Mouse (Mus musculus): ENCODE measurements around the gene Atp2c1. TPM values are rescaled to one million over a fixed set of nuclear protein-coding genes. Genes with fewer than 3 reads are reported as not detected.

Atp2c1 gene
- polyA plus RNA-seq, 1 experiment from 2014 or later, result 47.9 TPM

DNA sequence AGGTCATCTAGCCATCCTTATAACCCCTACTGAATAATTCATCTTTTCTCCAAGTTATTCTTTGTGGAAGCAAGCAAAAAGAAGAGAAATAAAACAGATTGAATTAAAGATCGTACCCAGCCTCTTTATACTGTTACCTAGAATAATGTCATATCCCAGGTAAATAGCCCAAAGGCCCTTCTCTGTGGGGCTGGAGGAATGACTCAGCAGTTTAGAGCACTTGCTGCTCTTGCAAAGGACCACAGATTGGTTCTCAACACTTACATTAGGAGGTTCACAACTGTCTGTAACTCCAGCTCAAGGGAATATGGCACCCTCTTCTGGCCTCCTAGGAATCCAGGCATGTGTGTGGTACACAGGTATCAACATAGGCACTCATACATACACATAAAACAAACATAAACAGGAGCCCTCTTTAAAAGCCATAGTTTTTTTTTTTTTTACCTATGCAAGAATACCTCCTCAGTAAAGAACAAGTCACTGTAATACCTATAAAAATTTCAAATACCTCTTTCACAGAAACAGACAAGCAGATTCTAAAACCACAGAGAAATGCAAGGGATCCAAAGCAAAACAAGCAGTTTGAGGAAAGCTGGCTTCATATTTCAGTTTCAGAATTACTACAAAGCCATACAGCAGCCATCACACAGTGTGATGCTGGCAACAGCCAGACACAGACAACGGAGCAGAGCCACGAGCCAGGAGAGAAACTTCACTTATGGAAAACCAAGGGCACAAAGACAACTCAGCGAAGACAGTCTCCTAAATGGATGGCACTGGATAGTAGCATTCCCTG, 44.2 kb downstream of the Atp2c1 start:
- 92% methylated on average over 4 of the region's 4 CpGs for WGBS
- no peak overlapping the region for H3K4me3 ChIP-seq
- H3K4me1 ChIP-seq (replicated peaks), result no peaks in the 10 kb centered on the region
- no peaks in the 10 kb centered on the region for H3K9me3 ChIP-seq
- no peak for DNase-seq (ENCODE audit: low spot score)
- no peaks in the 10 kb centered on the region for H3K27me3 ChIP-seq (ENCODE audit: insufficient read depth, poor library complexity, severe bottlenecking)
- H3K36me3 ChIP-seq, result 0 out of 2 replicates have a peak, but pooled peaks cover 3% of the 10 kb centered on the region
- no peak overlapping the region for H3K27ac ChIP-seq

- Histone ChIP-seq H3K4me1 (replicated peaks) (no peaks in the 10 kb centered on the region), H3K27me3 (ENCODE audit: insufficient read depth, poor library complexity, severe bottlenecking) (no peaks in the 10 kb centered on the region), H3K27ac (no peak overlapping the region), H3K9me3 (no peaks in the 10 kb centered on the region), H3K36me3 (0 out of 2 replicates have a peak, but pooled peaks cover 3% of the 10 kb centered on the region), H3K4me3 (no peak overlapping the region)
- 86% methylated on average over 4 of the region's 4 CpGs for WGBS
- no peak for DNase-seq (ENCODE audit: low spot score)
Measured at GRCm38 (mm10) chr9:105482070-105482469, 45.0 kb downstream of the Atp2c1 start.

DNA sequence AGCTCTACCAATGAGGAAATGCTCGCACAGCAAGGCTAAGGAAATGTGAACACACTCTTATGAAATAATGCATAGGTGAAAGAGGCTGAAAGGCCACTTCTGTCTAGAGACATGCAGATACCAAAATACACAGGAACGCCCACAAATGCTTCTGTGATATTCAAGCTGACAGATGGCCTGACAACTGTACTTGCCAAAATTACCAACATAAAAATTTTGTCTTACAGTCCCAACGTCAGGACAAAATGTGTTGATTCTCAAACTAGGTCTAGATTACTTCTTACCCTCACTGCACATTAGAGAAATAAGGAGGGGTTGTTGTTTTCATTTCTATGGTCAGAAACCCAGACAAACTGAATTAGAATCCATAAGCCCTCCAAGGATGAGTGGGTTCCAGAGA, 51.0 kb downstream of the Atp2c1 start:
- Histone ChIP-seq H3K27ac (no peak overlapping the region), H3K27me3 (ENCODE audit: insufficient read depth, poor library complexity, severe bottlenecking) (no peaks in the 10 kb centered on the region), H3K4me3 (no peak overlapping the region), H3K4me1 (replicated peaks) (no peaks in the 10 kb centered on the region), H3K36me3 (peaks cover 5% of the 10 kb centered on the region; the same call in 1 of the 2 replicates), H3K9me3 (no peaks in the 10 kb centered on the region)
- DNase-seq (ENCODE audit: low spot score), result no peak
- 88% methylated on average over 3 of the region's 3 CpGs for WGBS

DNA sequence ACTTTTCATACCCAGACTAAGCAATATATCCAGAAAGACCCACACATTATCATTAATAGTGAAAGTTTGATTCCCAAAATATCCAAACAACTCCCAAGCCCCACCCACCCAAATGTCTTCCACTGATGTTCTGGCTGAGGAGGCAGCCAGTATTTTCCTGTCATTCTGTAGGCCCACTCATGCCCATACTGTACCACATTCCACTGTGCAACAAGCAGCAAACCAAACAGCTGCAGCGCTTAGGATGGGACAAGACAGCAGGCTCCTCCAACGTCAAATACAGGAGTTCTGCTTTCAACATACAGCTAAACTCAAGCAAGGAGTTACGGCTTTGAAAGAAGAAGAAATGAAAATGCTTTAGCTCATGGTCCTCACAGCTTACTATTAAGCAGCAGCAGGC, 52.2 kb downstream of the Atp2c1 start:
- H3K4me3 ChIP-seq, result no peak overlapping the region
- peaks cover 6% of the 10 kb centered on the region for H3K36me3 ChIP-seq
- no peak for DNase-seq (ENCODE audit: low spot score)
- H3K27me3 ChIP-seq (ENCODE audit: insufficient read depth, poor library complexity, severe bottlenecking), result no peaks in the 10 kb centered on the region
- H3K9me3 ChIP-seq, result no peaks in the 10 kb centered on the region
- no peak overlapping the region for H3K27ac ChIP-seq
- no peaks in the 10 kb centered on the region for H3K4me1 ChIP-seq (replicated peaks)
- 91% methylated on average over 3 of the region's 3 CpGs for WGBS

DNA sequence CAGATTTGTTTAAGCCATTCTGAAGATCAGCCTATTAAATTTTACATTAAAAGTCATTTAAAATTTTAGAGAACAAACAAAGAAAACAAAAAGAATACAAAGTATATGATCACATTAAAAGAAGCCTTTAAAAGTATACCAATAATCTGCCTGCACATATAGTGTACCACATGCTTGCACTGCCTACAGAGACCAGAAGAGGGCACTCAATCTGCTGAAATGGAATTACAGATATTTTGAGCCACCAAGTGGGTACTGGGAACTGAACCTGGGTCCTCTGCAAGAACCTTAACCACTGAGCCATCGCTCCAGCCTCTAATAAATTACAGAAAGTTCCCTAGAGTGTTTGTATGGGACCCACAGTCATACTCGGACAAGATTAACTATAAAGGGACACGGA, 59.3 kb downstream of the Atp2c1 start:
- Histone ChIP-seq H3K36me3 (peaks cover 47% of the 10 kb centered on the region), H3K4me1 (replicated peaks) (no peaks in the 10 kb centered on the region), H3K4me3 (no peak overlapping the region), H3K27me3 (ENCODE audit: insufficient read depth, poor library complexity, severe bottlenecking) (no peaks in the 10 kb centered on the region), H3K27ac (no peak overlapping the region), H3K9me3 (peaks cover 10% of the 10 kb centered on the region)
- WGBS, result 96% methylated on average over 3 of the region's 3 CpGs
- DNase-seq (ENCODE audit: low spot score), result no peak

DNA sequence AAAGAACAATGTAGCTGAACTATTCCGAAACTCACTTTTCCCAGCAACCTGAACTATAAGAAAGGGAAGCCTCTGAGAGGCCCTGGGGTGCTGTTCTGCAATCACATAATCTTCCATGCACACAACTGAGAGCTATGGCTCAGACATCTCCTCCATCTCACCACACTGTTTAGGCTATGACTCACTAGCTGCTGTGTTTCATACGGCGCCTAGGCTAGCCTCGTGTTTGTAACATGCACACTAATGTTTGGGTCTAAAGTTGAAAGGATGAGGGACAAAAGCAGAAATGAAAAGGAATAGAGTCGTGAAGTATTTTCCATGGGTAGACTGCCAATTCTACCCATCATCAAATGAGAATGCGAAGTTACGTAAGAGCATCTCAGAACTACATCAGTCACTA, 65.6 kb downstream of the Atp2c1 start:
- WGBS, result 98% methylated on average over 7 of the region's 7 CpGs

DNA sequence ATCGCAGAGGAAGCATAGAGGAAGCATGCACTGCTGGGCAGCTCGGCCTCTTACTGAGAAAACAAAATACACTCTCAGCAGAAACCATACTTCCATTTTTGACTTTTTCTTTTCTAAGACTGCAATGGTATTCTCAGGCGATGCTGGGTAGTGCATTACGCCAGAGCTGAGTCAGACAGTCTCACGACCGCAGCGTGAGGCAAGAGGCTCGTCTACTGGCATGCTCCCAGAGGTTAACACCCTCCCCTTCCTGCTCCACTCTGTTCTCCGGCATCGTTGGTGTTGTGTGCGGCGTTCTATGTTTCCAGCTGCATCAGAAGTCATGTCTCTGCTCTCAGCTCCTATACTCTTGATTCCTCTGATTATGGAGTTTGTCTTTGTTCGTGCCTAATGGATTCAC, 68.1 kb downstream of the Atp2c1 start:
- H3K4me1 ChIP-seq (replicated peaks), result no peaks in the 10 kb centered on the region
- WGBS, result 93% methylated on average over 13 of the region's 13 CpGs
- H3K27me3 ChIP-seq (ENCODE audit: insufficient read depth, poor library complexity, severe bottlenecking), result no peaks in the 10 kb centered on the region
- no peak for DNase-seq (ENCODE audit: low spot score)
- H3K4me3 ChIP-seq, result no peak overlapping the region
- no peaks in the 10 kb centered on the region for H3K9me3 ChIP-seq
- H3K27ac ChIP-seq, result no peak overlapping the region
- H3K36me3 ChIP-seq, result peaks cover 65% of the 10 kb centered on the region

More for the DNA sequence above, 65.6 kb downstream of the Atp2c1 start:
- Histone ChIP-seq H3K9me3 (no peaks in the 10 kb centered on the region), H3K27ac (no peak overlapping the region), H3K4me1 (replicated peaks) (no peaks in the 10 kb centered on the region), H3K36me3 (peaks cover 58% of the 10 kb centered on the region), H3K27me3 (ENCODE audit: insufficient read depth, poor library complexity, severe bottlenecking) (no peaks in the 10 kb centered on the region), H3K4me3 (no peak overlapping the region)
- DNase-seq (ENCODE audit: low spot score), result no peak

DNA sequence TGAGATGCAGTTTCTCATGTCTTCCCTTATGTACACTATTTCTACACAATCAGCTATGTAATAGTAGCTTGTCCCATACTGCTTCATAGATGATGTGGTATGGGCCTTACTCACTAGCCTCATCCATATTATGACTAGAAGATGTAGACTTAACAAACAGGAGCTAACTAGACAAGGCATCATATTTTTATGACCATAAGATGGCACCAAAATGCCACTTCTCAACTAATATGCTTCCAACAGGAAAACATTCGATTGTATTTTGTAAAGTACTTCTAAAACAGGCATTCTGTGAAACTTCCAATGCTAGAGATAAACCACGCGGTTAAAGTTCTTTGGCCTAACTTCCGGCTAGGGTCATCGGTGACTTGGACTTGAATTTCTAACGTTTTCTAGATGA, 118.6 kb downstream of the Atp2c1 start:
- no peak overlapping the region for H3K27ac ChIP-seq
- no peaks in the 10 kb centered on the region for H3K27me3 ChIP-seq (ENCODE audit: insufficient read depth, poor library complexity, severe bottlenecking)
- H3K4me1 ChIP-seq (replicated peaks), result no peaks in the 10 kb centered on the region
- H3K36me3 ChIP-seq, result peaks cover 75% of the 10 kb centered on the region
- WGBS, result 95% methylated on average over 6 of the region's 6 CpGs
- no peaks in the 10 kb centered on the region for H3K9me3 ChIP-seq
- H3K4me3 ChIP-seq, result no peak overlapping the region
- no peak for DNase-seq (ENCODE audit: low spot score)

GRCm38 (mm10) chr9:105395218-105395627, 131.9 kb downstream of the Atp2c1 start, which contains the start of the genes Aste1 and Nek11:
Gene Aste1 (plus strand): TSS chr9:105395392.
Gene Nek11 (minus strand): TSS chr9:105395524.
- peak; percentile 94 for DNase-seq (ENCODE audit: low spot score)
- Histone ChIP-seq H3K27ac (peak within 1 kb of the TSS; percentile 88), H3K9me3 (no peaks in the 10 kb centered on the region), H3K4me3 (peak within 1 kb of the TSS; percentile 81), H3K4me1 (replicated peaks) (peaks cover 22% of the 10 kb centered on the region), H3K36me3 (peaks cover 26% of the 10 kb centered on the region), H3K27me3 (ENCODE audit: insufficient read depth, poor library complexity, severe bottlenecking) (peaks cover 5% of the 10 kb centered on the region; the same call in 1 of the 2 replicates)
- under 1% methylated on average over 44 of the region's 44 CpGs for WGBS

GRCm38 (mm10) chr9:105394720-105395119, 132.4 kb downstream of the Atp2c1 start:
- 15% methylated on average over 11 of the region's 11 CpGs for WGBS
- Histone ChIP-seq H3K27me3 (ENCODE audit: insufficient read depth, poor library complexity, severe bottlenecking) (peaks cover 5% of the 10 kb centered on the region; the same call in 1 of the 2 replicates), H3K4me3 (peak overlapping the region; percentile 81), H3K9me3 (no peaks in the 10 kb centered on the region), H3K4me1 (replicated peaks) (peaks cover 22% of the 10 kb centered on the region), H3K27ac (no peak overlapping the region), H3K36me3 (peaks cover 26% of the 10 kb centered on the region)
- no peak for DNase-seq (ENCODE audit: low spot score)

DNA sequence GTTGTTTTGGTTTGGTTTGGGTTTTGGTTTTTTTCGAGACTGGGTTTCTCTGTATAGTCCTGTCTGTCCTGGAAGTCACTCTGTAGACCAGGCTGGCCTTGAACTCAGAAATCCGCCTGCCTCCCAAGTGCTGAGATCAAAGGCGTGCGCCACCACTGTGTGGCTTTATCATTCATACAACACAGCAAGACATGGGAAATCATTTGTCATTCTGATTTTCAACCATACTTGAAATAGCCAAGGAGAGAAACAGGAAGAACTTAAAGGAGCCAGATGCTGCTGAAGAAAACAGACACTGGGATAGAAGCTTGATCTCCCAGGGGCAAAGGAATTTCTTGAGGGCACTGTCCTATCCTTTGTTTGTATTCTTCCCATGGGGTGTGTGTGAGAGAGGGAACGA, 136.5 kb downstream of the Atp2c1 start:
- Histone ChIP-seq H3K27ac (no peak overlapping the region), H3K27me3 (ENCODE audit: insufficient read depth, poor library complexity, severe bottlenecking) (peaks cover 5% of the 10 kb centered on the region; the same call in 1 of the 2 replicates)
- 56% methylated on average over 5 of the region's 5 CpGs for WGBS

GRCm38 (mm10) chr9:105389289-105389688, 137.8 kb downstream of the Atp2c1 start:
- peaks cover 2% of the 10 kb centered on the region; the same call in 1 of the 2 replicates for H3K27me3 ChIP-seq (ENCODE audit: insufficient read depth, poor library complexity, severe bottlenecking)
- DNase-seq (ENCODE audit: low spot score), result peak; percentile 64
- no peaks in the 10 kb centered on the region for H3K9me3 ChIP-seq
- no peaks in the 10 kb centered on the region for H3K4me1 ChIP-seq (replicated peaks)
- 20% methylated on average over 4 of the region's 4 CpGs for WGBS
- H3K36me3 ChIP-seq, result no peaks in the 10 kb centered on the region
- H3K27ac ChIP-seq, result no peak overlapping the region
- no peak overlapping the region for H3K4me3 ChIP-seq

More for the DNA sequence above, 136.5 kb downstream of the Atp2c1 start:
- Histone ChIP-seq H3K9me3 (no peaks in the 10 kb centered on the region), H3K36me3 (no peaks in the 10 kb centered on the region), H3K4me3 (no peak overlapping the region), H3K4me1 (replicated peaks) (peaks cover 7% of the 10 kb centered on the region; the same call in 1 of the 2 replicates)
- no peak for DNase-seq (ENCODE audit: low spot score)

GRCm38 (mm10) chr9:105387403-105387802, 139.7 kb downstream of the Atp2c1 start:
- H3K9me3 ChIP-seq, result no peaks in the 10 kb centered on the region
- H3K27me3 ChIP-seq (ENCODE audit: insufficient read depth, poor library complexity, severe bottlenecking), result no peaks in the 10 kb centered on the region
- no peak for DNase-seq (ENCODE audit: low spot score)
- H3K27ac ChIP-seq, result no peak overlapping the region
- H3K4me1 ChIP-seq (replicated peaks), result no peaks in the 10 kb centered on the region
- WGBS, result 84% methylated on average over 5 of the region's 5 CpGs
- H3K36me3 ChIP-seq, result no peaks in the 10 kb centered on the region
- no peak overlapping the region for H3K4me3 ChIP-seq

Data from hindbrain, embryonic 10.5 days (tissue).